Mouse (Mus musculus): Measurements from ENCODE around the gene Ctnna3.
A peak's percentile ranks its signal among the peaks of the same experiment; 100 is the strongest.
"Not testable (repeated sequence)": the region's sequence is repeated elsewhere in the genome, so short reads cannot be mapped to it uniquely, and the experiment has no call there.

Ctnna3 gene

DNA sequence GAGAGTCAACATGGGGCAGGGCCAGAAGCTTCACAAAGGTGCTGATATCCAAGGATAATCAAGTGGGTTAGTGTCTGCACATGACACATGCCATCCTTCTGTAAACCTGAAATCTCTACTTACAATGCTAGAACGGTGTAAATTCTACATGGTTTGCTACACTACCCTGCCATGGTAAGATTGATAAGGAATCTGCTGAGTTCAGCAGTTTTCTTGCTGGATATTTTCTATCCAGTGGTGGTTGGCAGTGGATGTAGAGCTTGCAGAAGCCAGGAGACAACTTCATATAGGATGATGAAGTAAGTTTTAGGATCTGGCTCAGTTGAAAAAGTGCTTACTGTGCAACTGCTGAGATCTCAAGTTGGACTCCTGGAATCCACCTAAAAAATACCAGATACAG is 767.7 kb downstream of the Ctnna3 start:
- DNase-seq (ENCODE audit: low spot score in 2 of 2), result no peak

DNA sequence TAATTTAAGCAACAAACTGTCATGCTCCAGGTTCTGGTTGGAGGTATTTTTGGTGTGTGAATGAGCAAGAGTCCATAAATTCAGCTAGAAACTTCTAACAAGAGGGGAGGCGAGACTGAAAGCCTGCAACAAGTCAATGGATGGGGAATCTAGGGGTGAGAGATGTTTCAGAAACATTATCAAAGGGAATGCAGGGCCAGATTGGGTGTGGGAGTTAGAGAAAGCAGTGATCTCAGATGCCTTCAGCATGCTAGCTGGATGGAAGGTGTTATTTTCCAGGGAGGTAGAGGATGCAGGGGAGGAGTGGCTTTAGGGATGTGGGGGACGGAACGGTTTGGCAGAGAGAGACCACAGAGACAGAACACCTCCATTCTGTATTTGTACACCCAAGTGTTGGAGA is 785.7 kb downstream of the Ctnna3 start:
- no peak for DNase-seq (ENCODE audit: low spot score in 2 of 2)

DNA sequence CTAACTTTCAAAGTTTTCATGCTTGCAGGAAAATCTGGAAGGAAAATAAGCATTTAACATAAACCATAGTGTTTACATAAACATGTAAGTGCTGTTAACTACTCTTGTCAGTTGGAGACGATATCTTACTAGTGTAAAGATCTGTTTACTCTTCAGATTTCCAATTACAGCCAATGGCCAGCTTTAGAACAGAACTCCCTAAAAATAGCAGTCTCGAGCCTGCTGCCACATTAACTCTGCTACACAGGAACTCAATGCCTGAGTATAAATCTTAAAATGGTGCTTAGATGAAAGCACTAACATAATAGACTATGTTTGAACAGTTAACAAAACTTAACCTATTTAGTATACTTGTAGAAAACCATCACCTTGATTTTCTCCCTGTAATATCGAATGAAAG is 793.1 kb downstream of the Ctnna3 start:
- peak in 1 of 2 experiments; percentile 2 for DNase-seq (ENCODE audit: low spot score in 2 of 2)

DNA sequence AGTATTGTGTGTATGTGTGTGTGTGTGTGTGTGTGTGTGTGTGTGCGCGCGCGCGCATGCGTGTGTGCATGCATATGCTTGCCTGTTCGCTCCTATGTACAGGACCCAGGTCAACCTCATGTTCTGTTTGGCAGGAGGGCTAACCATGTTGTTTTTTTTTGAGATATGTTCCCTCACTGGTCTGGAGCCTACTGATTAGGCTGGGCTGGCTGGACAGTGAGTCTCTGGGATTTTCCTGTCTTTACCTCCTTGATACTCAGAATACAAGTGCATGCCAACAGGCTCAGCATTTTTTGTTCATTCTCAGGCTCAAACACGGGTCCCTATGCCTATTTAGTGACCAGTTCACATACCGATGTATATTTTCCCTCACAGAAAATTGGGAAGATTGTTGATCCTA is 794.1 kb downstream of the Ctnna3 start:
- DNase-seq (ENCODE audit: low spot score in 2 of 2), result no peak

DNA sequence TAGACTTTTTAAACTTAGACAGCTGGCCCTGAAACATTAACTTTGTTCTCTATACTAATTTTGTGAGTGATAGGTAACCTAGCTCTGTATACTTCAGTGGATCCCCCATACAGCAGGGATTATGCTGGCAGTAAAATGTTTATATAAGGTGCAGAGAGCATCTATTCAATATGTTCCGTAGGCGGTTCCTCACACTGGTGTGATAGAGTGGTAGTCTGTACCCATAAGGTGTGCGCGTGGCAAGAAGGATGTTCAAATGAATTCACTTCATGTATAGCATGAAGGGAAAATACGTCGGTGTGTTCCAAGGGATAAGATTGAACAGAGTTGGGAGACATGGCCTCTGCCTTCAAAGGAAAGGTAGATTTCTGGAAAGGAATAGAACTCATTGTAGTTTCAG is 794.5 kb downstream of the Ctnna3 start:
- DNase-seq (ENCODE audit: low spot score in 2 of 2), result no peak

DNA sequence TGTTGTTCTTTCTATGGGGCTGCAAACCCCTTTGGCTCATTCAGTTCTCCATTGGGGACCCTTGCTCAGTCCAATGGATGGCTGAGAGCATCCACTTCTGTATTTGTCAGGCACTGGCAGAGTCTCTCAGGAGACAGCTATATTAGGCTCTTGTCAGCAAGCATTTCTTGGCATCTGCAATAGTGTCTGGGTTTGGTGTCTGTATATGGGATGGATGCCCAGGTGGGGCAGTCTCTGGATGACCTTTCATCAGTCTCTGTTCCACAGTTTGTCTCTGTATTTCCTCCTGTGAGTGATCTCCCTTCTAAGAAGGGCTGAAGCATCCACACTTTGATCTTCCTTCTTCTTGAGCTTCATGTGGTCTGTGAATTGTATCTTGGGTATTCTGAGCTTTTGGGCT is 795.9 kb downstream of the Ctnna3 start:
- peak; percentile 21 to 24 for DNase-seq (ENCODE audit: low spot score in 2 of 2)

DNA sequence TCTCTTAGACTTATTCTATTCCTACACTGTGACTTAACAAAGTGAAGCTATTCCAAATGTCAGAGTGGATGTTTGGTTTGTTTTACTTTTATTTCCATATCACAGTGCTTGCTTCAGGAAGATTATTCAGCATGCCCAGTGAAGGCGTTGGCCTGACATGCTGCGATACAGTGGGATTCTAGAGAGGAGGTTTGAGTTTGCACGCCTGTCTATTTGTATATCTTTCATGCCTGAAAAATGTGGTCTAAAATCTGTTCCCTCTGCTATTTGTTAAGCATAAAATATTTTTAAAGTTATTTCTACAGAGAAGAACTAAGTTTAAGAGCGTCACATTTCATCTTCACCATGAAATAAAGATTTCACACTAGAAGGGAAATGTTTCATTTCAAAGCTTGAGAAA is 813.5 kb downstream of the Ctnna3 start:
- DNase-seq (ENCODE audit: low spot score in 2 of 2), result no peak

DNA sequence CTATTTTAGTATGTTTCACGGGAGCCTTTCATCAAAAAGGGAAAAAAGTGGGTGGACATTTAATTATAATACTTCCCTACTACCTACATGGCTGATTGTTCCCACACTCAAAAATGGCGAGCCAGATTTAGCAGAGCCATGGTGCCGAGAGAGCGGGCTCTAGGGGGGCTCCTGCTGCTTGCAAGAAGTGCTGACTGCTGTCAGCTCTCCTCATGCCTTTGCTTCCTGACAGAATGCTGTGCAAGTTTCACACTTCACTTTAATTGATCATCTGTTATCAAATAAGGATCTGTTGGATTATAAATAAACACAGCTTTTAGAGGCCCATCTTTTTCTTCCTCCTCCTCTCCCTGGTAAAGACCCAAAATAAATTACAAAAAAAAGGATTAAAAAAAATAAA is 838.3 kb downstream of the Ctnna3 start:
- DNase-seq (ENCODE audit: low spot score in 2 of 2), result no peak

DNA sequence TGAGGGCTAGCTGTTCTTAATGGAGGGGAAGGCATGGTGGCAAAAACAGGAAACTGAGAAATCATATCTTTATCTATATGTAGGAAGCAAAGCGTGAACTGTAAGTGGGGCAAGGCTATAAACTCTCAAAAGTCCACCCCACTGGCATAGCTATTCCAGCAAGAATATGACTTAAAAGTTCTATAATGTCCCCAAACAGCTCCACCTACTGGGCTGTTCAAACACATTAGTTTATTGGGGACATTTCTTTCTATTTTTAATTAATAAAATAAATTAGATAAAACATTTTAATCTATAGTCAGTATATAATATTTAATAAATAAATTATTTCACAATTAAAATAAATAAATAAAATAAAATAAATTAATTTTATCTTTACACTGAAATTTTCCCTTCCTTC is 845.2 kb downstream of the Ctnna3 start:
- no peak for DNase-seq (ENCODE audit: low spot score in 2 of 2)

DNA sequence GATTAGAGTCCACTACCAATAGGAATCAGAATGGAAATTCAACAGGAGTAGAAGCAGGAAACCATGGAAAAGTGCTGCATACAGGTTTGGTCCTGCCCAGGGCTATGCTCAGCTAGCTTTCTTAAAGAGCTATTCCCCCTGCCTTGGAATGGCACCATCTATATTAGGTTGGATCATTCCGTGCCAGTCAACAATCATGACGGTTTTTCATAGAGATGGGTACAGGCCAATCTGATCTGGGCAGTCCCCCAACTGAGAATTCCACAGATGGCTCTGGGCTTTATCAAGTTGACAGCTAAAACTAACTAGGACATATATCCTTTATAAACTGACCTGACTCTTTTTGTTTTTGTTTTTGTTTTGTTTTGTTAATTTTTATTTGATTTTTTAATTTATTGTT is 848.9 kb downstream of the Ctnna3 start:
- peak in 1 of 2 experiments; percentile 4 for DNase-seq (ENCODE audit: low spot score in 2 of 2)

DNA sequence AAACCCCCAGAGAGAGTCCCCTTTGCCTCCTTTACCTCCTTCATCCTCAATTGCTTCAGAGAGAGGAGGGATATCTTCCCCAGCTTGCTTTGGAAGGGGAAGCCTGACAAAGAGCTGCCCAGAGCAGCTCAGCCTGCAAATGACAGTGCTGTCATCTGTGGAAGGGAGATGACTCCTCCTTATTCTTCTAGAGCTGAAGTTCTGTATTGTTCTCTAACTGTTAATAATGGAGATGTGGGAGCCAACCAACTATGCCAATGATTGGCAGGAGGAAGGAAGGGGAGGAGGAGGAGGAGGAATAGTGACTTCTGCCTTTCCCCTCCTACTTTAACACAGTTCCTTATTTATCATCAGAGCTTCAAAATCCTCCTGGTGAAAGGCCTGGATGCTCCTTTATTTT is 875.9 kb downstream of the Ctnna3 start:
- DNase-seq (ENCODE audit: low spot score in 2 of 2), result no peak

DNA sequence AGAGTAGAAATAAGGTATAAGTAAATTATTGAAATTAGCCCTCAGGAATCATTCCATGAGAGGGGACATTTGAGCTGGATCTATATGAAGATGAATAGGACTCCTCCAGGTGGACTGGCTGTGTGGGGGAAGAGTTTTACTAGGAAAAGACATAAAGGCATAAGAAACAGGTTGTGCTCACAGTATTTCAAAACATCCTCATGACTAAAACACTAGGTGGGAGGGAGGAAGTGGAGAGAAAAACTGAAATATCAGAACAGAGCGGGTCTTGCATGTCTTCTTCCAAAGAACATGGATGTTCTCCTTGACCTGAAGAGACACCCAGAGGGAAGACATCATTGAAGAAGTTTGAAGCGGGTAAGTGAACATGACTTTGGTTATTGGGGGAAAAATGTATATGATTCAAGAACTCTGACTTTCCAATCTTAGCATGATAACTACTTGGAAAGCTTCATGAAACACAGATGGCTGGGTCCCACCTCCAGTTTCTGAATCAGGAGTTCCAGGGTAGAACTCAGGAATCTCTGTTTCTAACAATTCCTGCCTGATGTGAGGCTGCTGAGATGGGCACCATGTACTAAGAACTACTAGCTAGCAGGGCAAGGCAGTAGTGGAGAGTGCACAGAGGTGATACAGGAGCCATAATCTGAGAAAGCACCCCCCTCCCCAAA is 881.9 kb downstream of the Ctnna3 start:
- DNase-seq (ENCODE audit: low spot score in 2 of 2), result no peak

DNA sequence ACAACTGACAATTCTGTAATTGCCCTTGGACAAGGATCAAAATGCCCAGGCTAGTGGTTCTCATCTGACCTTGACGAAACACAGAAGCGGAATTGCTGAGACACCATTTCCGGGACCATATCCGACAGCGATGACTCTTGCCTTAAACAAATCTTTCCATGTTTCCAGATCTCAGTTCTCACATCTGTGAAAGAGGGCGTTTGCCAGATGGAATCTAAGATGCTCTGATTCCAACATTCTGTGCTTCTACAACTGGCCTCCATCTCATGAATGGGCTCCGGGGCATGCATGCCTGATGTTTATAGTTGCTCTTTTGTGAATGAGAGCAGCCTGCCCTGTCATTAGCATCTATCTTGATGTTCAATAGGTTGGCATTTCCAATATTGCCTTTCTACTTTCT is 890.4 kb downstream of the Ctnna3 start:
- DNase-seq (ENCODE audit: low spot score in 2 of 2), result no peak

DNA sequence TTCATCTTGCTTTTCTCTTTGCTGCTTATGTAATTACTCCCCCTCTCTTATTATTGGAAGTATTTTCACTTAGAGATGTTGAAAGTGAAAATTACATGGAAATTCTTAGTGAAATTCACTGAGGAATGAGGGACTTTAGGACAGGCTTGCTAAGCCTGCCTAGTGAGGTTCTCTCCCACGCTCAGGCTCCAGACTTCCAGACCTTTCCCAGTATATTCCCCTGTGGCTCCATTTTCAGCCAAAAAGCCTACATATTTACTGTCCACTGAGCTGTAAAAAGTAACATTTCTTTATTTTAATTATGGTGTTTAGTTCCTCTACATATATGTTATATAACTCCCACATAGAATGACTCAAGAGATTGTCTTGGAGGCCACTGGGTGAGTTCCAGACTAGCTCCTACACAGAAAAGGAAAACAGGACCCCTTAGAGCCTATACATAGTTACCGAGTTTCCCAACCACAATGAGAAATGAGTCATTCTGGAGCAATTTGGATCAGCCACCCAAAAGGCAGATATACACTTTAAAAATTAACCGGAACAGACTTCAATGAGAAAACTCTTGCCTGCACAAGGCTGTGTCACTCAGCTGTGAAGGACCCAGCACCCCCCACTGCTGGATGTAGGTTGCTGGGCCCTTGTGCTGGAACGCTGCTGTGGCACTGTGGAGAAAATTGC is 912.9 kb downstream of the Ctnna3 start:
- no peak for DNase-seq (ENCODE audit: low spot score in 2 of 2)

DNA sequence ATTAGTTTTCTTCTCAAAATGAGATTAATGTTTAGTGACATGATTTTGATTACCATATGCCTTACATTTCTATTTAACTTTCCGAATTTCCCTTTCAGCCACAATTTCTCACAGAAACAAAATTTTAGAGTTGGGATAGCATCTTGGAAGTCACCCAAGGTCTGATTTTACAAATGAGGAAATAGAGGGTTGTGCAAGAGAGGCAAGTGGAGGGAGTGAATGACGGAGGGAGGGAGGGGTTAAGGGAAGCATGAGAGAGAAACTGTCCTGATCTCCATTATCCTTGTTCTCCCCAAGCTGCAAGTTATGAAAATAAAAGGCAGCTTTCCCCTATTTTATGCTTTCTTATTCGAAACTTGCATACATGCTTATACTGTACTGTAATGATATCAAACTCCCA is 943.4 kb downstream of the Ctnna3 start:
- no peak for DNase-seq (ENCODE audit: low spot score in 2 of 2)

DNA sequence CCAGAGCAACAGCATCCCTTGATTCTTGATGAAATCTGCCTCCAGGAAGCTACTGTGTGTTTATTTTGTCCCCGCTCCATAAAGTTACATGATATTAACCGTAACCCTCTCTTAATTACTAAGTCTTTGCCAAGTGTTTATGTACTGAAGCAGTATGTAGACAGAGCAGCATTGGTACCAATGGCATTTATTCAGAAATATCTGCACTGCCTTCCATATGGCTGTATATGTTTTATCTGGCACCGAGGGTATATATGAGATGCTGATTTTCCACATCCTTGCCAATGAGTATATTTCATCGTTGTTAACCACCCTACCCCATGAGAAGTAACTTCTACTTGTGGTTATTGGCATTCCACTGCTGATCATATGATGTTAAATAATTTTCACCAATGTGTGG is 947.9 kb downstream of the Ctnna3 start:
- DNase-seq (ENCODE audit: low spot score in 2 of 2), result no peak

DNA sequence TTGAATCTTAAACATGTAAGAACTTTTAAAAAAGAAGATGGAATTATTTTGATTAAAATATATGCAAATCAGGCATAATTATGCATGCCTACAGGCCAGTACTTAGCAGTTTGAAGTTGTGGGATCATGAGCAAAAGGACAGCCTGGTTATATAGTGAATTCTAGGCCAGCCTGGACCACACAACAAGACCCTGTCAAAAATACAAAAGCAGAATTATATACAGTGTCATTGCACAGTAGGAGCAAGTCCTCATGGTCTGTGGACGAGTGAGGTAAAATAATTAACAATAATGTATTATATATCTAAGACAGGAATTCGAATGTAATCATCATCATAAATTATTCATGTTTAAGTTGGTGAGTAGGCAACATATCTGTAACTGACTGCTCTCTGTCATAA is 966.7 kb downstream of the Ctnna3 start:
- DNase-seq (ENCODE audit: low spot score in 2 of 2), result no peak

DNA sequence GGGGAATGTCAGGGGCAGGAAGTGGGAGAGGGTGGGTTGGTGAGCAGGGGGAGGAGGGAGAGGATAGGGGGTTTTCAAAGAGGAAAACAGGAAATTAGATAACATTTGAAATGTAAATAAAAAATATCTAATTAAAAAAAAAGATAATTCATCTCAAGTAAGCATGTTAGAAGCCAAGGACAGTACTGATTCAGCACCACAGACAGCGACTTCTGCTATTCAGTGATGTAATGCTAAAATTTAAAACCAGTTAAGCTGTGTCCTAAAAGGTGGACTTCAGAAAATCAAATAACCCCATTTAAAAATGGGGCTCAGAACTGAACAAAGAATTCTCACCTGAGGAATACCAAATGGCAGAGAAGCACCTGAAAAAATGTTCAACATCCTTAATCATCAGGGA is 988.5 kb downstream of the Ctnna3 start:
- DNase-seq (ENCODE audit: low spot score in 2 of 2), result not testable (repeated sequence)

DNA sequence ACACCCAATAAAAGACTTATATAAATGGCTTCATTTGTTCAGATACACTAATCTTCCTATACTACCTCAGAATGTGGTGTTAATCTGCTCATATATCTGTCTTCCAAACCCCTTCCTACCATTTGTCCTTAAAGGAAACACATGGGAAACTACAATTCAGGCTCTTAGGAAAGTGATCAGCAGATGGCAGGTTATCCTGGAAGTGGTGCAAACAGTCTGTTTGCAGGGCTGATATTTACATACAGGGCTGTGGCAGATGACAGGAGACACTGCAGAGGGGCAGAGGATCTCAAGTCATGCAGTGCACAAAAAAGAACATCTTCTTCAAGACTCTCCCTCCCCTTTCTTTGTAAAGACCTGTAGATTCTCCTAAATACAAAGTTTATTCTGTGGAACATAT is 1008.8 kb downstream of the Ctnna3 start:
- no peak for DNase-seq (ENCODE audit: low spot score in 2 of 2)

DNA sequence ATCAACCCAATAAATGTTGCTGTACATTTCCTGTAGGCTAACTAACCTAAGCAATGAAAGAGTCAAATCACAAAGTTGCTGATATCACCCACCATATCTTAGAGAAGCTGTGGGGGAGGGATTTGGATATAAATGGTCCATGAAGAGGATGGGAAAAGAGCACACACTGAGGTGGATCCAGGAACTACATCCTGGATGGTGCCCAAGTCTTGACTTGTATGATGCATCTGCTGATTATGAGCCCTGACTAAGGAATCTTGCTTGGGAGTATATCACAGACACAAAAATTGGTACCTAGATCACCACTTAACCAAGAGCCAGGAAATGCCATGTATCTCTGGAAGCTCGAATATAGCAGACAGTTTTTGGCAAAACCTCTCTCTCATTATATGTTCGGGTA is 1018.7 kb downstream of the Ctnna3 start:
- no peak for DNase-seq (ENCODE audit: low spot score in 2 of 2)

DNA sequence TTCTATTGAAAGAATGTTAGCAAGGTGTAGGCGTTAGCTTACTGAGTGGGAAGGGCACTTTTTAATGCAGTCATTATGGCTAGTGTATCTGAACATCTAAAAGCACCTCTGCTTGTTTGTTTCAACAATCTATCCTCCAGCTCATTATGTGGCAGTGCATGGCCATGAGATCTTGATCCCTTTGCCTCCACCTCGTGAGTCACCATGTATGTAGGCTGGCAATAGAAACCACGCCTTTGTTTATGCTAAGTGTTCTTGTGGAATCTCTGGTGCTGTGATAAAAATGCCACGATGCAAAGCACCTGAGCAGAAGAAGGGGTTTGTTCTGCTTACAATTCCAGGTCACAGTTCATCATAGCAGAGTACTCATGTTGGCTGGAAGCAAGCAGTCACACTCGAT is 1053.4 kb downstream of the Ctnna3 start:
- no peak for DNase-seq (ENCODE audit: low spot score in 2 of 2)

DNA sequence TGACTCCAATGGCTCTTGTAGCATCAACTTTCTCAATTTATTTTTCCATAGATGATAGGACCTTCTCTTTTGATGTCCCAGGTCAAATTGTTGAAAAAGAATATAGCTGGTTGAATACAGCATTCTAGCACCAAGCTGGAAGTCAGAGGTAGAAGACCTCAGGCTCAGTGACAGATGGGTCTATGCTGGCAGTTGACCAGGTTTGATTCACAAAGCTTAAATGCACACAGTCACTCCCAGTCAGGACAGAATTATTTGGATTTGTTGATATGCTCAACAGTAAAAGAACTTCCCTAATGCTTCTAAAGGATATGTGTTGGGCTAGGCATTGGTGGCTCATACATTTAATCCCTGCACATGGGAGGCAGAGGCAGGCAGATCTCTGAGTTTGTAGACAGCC is 1059.6 kb downstream of the Ctnna3 start:
- no peak for DNase-seq (ENCODE audit: low spot score in 2 of 2)

DNA sequence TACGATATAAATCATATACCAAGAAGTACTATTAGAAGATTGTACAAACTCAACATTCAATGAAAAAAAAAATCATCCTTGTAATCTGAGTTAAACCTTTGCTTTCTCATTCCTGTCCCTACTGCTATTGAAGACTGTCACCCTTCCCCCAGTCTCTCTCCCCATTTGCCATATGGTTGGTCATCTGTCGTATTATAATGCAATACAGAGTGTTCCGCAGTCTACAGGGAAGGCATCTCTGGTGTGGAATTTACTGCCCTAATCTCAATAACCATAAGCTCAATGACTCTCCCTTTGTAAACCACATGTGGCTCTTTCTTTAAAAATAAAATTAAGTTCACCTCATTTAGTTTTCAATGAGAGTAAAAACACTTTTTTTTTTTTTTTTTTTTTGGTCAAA is 1113.7 kb downstream of the Ctnna3 start:
- DNase-seq (ENCODE audit: low spot score in 2 of 2), result no peak

DNA sequence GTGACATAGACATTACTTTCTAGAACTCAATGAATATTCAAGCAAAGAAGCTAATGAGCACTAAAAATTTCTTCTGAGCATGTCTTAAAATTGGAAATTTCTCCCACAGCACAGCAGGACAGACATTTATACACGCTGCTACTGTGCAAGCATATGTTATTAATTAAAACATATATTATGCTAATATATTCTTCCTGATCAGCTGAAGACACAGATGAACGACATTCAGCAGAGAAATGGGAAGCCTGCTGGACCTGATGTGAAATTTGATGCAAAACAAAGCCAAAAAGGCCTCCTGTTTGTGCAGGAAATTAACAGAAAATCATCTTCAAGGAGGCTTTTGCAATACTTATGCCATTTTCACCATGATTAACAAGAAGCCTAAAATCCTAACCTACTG is 1114.5 kb downstream of the Ctnna3 start:
- DNase-seq (ENCODE audit: low spot score in 2 of 2), result no peak

All from heart, adult 9 months (tissue).